Mouse (Mus musculus) midbrain, embryonic 12.5 days (tissue): ENCODE measurements around the gene Ttc7b. TPM values are rescaled to one million over a fixed set of nuclear protein-coding genes. Genes with fewer than 3 reads are reported as not detected.

Source experiments
- polyA plus RNA-seq: library from polyadenylated mRNA; unstranded; fragments of >200 nt; fragmentation: Nextera tagmentation; extraction: Ambion mirVana; gene quantifications from 2 replicates; pipeline ENCODE4 v1.2.1, GENCODE M21; 2016

Ttc7b gene
- polyA plus RNA-seq, 1 experiment from 2014 or later, result 6.7 TPM

Other genes with a start within 250 kb of the Ttc7b start
- 6.2 and 6.4 TPM in 2 replicates for gene Rps6ka5, start 206.2 kb upstream of the Ttc7b start, polyA plus RNA-seq